Mouse (Mus musculus) MEL (cell line): ENCODE results near the gene Lmntd2.

Source experiments
- CHD2 ChIP-seq: IDR thresholded peaks from 2 replicates; pipeline ENCODE4 v1.6.1; 2011; ENCODE audit warnings: low read length, improper control_type of control experiment
- CTCF ChIP-seq, 3 experiments: IDR thresholded peaks in 2 of 3; conservative IDR thresholded peaks in 1 of 3; 2 replicates each; pipeline ENCODE4 v1.5.1; 2011 to 2012; ENCODE audit warnings: low read length in 3 of 3, low read depth in 2 of 3, mild to moderate bottlenecking in 2 of 3, improper control_type of control experiment in 1 of 3, inconsistent platforms in 1 of 3, mixed read lengths in 1 of 3, moderate library complexity in 1 of 3; ENCODE audit not compliant: control insufficient read depth in 1 of 3, insufficient read depth in 1 of 3, poor library complexity in 1 of 3, severe bottlenecking in 1 of 3
- E2F4 ChIP-seq: IDR thresholded peaks from 2 replicates; pipeline ENCODE4 v1.6.1; 2011; ENCODE audit warnings: low read depth, low read length, improper control_type of control experiment, borderline replicate concordance
- EP300 ChIP-seq, 2 experiments: IDR thresholded peaks; 2 replicates each; pipeline ENCODE4 v1.6.1; 2011; ENCODE audit warnings: improper control_type of control experiment in 2 of 2, low read length in 2 of 2, low read depth in 1 of 2, mild to moderate bottlenecking in 1 of 2
- MAFK ChIP-seq: IDR thresholded peaks from 2 replicates; pipeline ENCODE4 v1.6.1; 2011; ENCODE audit warnings: low read depth, mild to moderate bottlenecking, low read length, improper control_type of control experiment, borderline replicate concordance
- NELFE ChIP-seq: IDR thresholded peaks from 2 replicates; pipeline ENCODE4 v1.6.1; 2011; ENCODE audit warnings: low read depth, low read length, improper control_type of control experiment
- POLR2A ChIP-seq, 2 experiments: IDR thresholded peaks; 2 replicates each; pipeline ENCODE4 v1.6.1; 2011 to 2012; ENCODE audit warnings: low read length in 2 of 2, mild to moderate bottlenecking in 2 of 2, control low read depth in 1 of 2, improper control_type of control experiment in 1 of 2, low read depth in 1 of 2, moderate library complexity in 1 of 2; ENCODE audit not compliant: control insufficient read depth in 1 of 2, insufficient read depth in 1 of 2, poor library complexity in 1 of 2
- POLR2AphosphoS5 ChIP-seq: IDR thresholded peaks from 2 replicates; pipeline ENCODE4 v1.6.1; 2012; ENCODE audit warnings: low read depth, borderline replicate concordance, mild to moderate bottlenecking, inconsistent platforms, low read length, moderate library complexity, mixed read lengths
- RAD21 ChIP-seq: IDR thresholded peaks from 2 replicates; pipeline ENCODE4 v1.6.1; 2011; ENCODE audit warnings: mild to moderate bottlenecking, low read depth, low read length, improper control_type of control experiment
- SIN3A ChIP-seq: IDR thresholded peaks from 2 replicates; pipeline ENCODE4 v1.6.1; 2012; ENCODE audit warnings: low read length, improper control_type of control experiment, inconsistent platforms
- TAL1 ChIP-seq: IDR thresholded peaks from 2 replicates; pipeline ENCODE4 v1.6.1; 2012; ENCODE audit warnings: mild to moderate bottlenecking, inconsistent platforms, low read length, moderate library complexity, mixed read lengths
- UBTF ChIP-seq: IDR thresholded peaks from 2 replicates; pipeline ENCODE4 v1.6.1; 2012; ENCODE audit warnings: low read depth, mild to moderate bottlenecking, inconsistent platforms, low read length, improper control_type of control experiment, moderate library complexity, borderline replicate concordance; ENCODE audit not compliant: insufficient read depth
- USF1 ChIP-seq: IDR thresholded peaks from 2 replicates; pipeline ENCODE4 v1.6.1; 2014; ENCODE audit warnings: low read depth, mild to moderate bottlenecking, inconsistent platforms, low read length, improper control_type of control experiment, moderate library complexity
- ZNF384 ChIP-seq: IDR thresholded peaks from 2 replicates; pipeline ENCODE4 v1.6.1; 2012; ENCODE audit warnings: low read depth, mild to moderate bottlenecking, inconsistent platforms, low read length, improper control_type of control experiment

- no peak for TF ChIP-seq MAFK
- no peak for TF ChIP-seq CTCF (IDR thresholded peaks at IDR 0.05 in 2 of 3, conservative IDR thresholded peaks at IDR 0.05 in 1 of 3; ENCODE audit: control insufficient read depth in 1 of 3, insufficient read depth in 1 of 3, low read depth in 2 of 3, low read length in 3 of 3, poor library complexity in 1 of 3, severe bottlenecking in 1 of 3)
- TF ChIP-seq POLR2A (IDR thresholded peaks at IDR 0.05; ENCODE audit: control insufficient read depth in 1 of 2, insufficient read depth in 1 of 2, low read depth in 1 of 2, low read length in 2 of 2, poor library complexity in 1 of 2): no peak
- TF ChIP-seq E2F4: no peak
- no peak for TF ChIP-seq POLR2AphosphoS5
- no peak for TF ChIP-seq EP300 (IDR thresholded peaks at IDR 0.05; ENCODE audit: low read depth in 1 of 2, low read length in 2 of 2)
- no peak for TF ChIP-seq USF1
- no peak for TF ChIP-seq ZNF384
- TF ChIP-seq RAD21: no peak
- no peak for TF ChIP-seq UBTF
- no peak for TF ChIP-seq CHD2
- TF ChIP-seq NELFE: no peak
- TF ChIP-seq SIN3A: no peak
- no peak for TF ChIP-seq TAL1
Observed at GRCm38 (mm10) chr7:141188194-141188593, 25.7 kb downstream of the Lmntd2 start.
